10 mouse cellular contexts compared by ENCODE assay signal in genomic region chr7:100866675-100867074, GRCm38 (mm10). TPM values are rescaled to one million over a fixed set of nuclear protein-coding genes. Genes with fewer than 3 reads are reported as not detected.
A peak's percentile ranks its signal among the peaks of the same experiment; 100 is the strongest.
DNase-seq lines count a peak whose midpoint lies in the region; ATAC-seq and TF ChIP-seq lines count a peak whose summit lies in the region.
"Had no signal": no experiment of that assay in that cellular context is flagged by ENCODE, and none has a peak within 500 bp of the region (broad histone marks: within the 10 kb centered on the region; RNA-seq: fewer than 3 reads in every experiment).

No protein-coding gene starts in this region.

- no peak for TF ChIP-seq CTCF in thymus, adult 2 months (IDR thresholded peaks at IDR 0.05; ENCODE audit: borderline replicate concordance, control insufficient read depth, extremely low read depth, insufficient read depth, low read length, poor library complexity)

- H3K27ac ChIP-seq in thymus, adult 2 months (ENCODE audit: control insufficient read depth, insufficient read depth, low read length): no peak overlapping the region
- H3K27ac ChIP-seq: embryonic facial prominence, embryonic 12.5 days; liver, embryonic 15.5 days had no signal

- TF ChIP-seq POLR2A in thymus, adult 2 months (IDR thresholded peaks at IDR 0.05; ENCODE audit: control insufficient read depth, extremely low read depth, insufficient read depth, low read length, poor library complexity): no peak

- H3K4me1 ChIP-seq in thymus, adult 2 months (replicated peaks; ENCODE audit: control insufficient read depth, insufficient read depth, low read length): peaks cover 6% of the 10 kb centered on the region

- no peak overlapping the region for H3K4me3 ChIP-seq in thymus, adult 2 months (ENCODE audit: control insufficient read depth, insufficient read depth, low read length)
- H3K4me3 ChIP-seq: embryonic facial prominence, embryonic 12.5 days; liver, embryonic 15.5 days had no signal

- H3K36me3 ChIP-seq in thymus, adult 2 months (ENCODE audit: control insufficient read depth, insufficient read depth, low read length): no peaks in the 10 kb centered on the region
- H3K36me3 ChIP-seq: liver, embryonic 15.5 days had no signal

- ATAC-seq in erythroblast, adult 5-6 weeks (replicated peaks; ENCODE audit: low FRiP score, poor library complexity, severe bottlenecking): peak; percentile 43; the same call in 1 of the 2 replicates

- no peaks in the 10 kb centered on the region for H3K27me3 ChIP-seq in thymus, adult 2 months (ENCODE audit: control insufficient read depth, insufficient read depth, low read length)
- H3K27me3 ChIP-seq: embryonic facial prominence, embryonic 12.5 days; liver, embryonic 15.5 days had no signal

- DNase-seq in heart, adult 18-20 months: peak; percentile 63 to 81
- no peak for DNase-seq in heart, postnatal 25 days (ENCODE audit: low spot score)
- peak; percentile 80 for DNase-seq in CD4-positive helper T cell, adult 2 months (ENCODE audit: low read depth, low spot score)
- peak; percentile 67 to 79 for DNase-seq in adrenal gland, postnatal 36 days
- DNase-seq in layer of hippocampus, postnatal 10 days (ENCODE audit: low spot score in 2 of 2): peak; percentile 75 to 83
- DNase-seq in mesoderm, embryonic 11.5 days (ENCODE audit: low read depth, low spot score): peak; percentile 73
- DNase-seq in thymus, adult 2 months: peak; percentile 72

- intact Hi-C loops in heart, postnatal 25 days (cut with DNase I): loop anchor here (1.0 kb wide), 1 partner anchor 17 kb away; no protein-coding TSS in a partner anchor

- WGBS in thymus, adult 2 months: 6% methylated on average over 3 of the region's 3 CpGs

RNA-seq across cellular contexts. Expression of gene Relt, which starts 3.4 kb away (rescaled TPM):
- 1 to 10 TPM; 4.5 to 5.4 TPM for total RNA-seq in heart, adult 18-20 months (2021)
- total RNA-seq in heart, postnatal 25 days (2021): 1 to 10 TPM; 2.4 to 3.0 TPM
- 1 to 10 TPM; 1.6 to 4.2 TPM for total RNA-seq in adrenal gland, postnatal 36 days (2021)
- total RNA-seq in erythroblast, adult 5-6 weeks (2015; ENCODE audit: low replicate concordance): 12.1 and 12.9 TPM in 2 replicates
- 11.6 and 14.8 TPM in 2 replicates for total RNA-seq in erythroblast, adult 5-6 weeks (2017; ENCODE audit: low replicate concordance)
- 1 to 10 TPM; 8.1 to 9.7 TPM for total RNA-seq in layer of hippocampus, postnatal 10 days (2021)
- 77.5 and 82.0 TPM in 2 replicates for polyA plus RNA-seq in thymus, adult 2 months (2012; rRNA removed)
